Mouse (Mus musculus) MEL (cell line): Measurements from ENCODE around the gene Gm29094.
"Not testable (repeated sequence)": the region's sequence is repeated elsewhere in the genome, so short reads cannot be mapped to it uniquely, and the experiment has no call there.

Experiments
- CHD2 ChIP-seq: IDR thresholded peaks from 2 replicates; pipeline ENCODE4 v1.6.1; 2011; ENCODE audit warnings: low read length, improper control_type of control experiment
- CTCF ChIP-seq, 3 experiments: IDR thresholded peaks in 2 of 3; conservative IDR thresholded peaks in 1 of 3; 2 replicates each; pipeline ENCODE4 v1.5.1; 2011 to 2012; ENCODE audit warnings: low read length in 3 of 3, low read depth in 2 of 3, mild to moderate bottlenecking in 2 of 3, improper control_type of control experiment in 1 of 3, inconsistent platforms in 1 of 3, mixed read lengths in 1 of 3, moderate library complexity in 1 of 3; ENCODE audit not compliant: control insufficient read depth in 1 of 3, insufficient read depth in 1 of 3, poor library complexity in 1 of 3, severe bottlenecking in 1 of 3
- E2F4 ChIP-seq: IDR thresholded peaks from 2 replicates; pipeline ENCODE4 v1.6.1; 2011; ENCODE audit warnings: low read depth, low read length, improper control_type of control experiment, borderline replicate concordance
- EP300 ChIP-seq, 2 experiments: IDR thresholded peaks; 2 replicates each; pipeline ENCODE4 v1.6.1; 2011; ENCODE audit warnings: improper control_type of control experiment in 2 of 2, low read length in 2 of 2, low read depth in 1 of 2, mild to moderate bottlenecking in 1 of 2
- JUND ChIP-seq: IDR thresholded peaks from 2 replicates; pipeline ENCODE4 v1.6.1; 2011; ENCODE audit warnings: low read depth, mild to moderate bottlenecking, improper control_type of control experiment, low read length
- NELFE ChIP-seq: IDR thresholded peaks from 2 replicates; pipeline ENCODE4 v1.6.1; 2011; ENCODE audit warnings: low read depth, low read length, improper control_type of control experiment
- NRF1 ChIP-seq: IDR thresholded peaks from 2 replicates; pipeline ENCODE4 v1.6.1; 2014; ENCODE audit warnings: low read depth, mild to moderate bottlenecking, inconsistent platforms, low read length, improper control_type of control experiment, moderate library complexity; ENCODE audit not compliant: poor library complexity, insufficient read depth, severe bottlenecking
- POLR2A ChIP-seq, 2 experiments: IDR thresholded peaks; 2 replicates each; pipeline ENCODE4 v1.6.1; 2011 to 2012; ENCODE audit warnings: low read length in 2 of 2, mild to moderate bottlenecking in 2 of 2, control low read depth in 1 of 2, improper control_type of control experiment in 1 of 2, low read depth in 1 of 2, moderate library complexity in 1 of 2; ENCODE audit not compliant: control insufficient read depth in 1 of 2, insufficient read depth in 1 of 2, poor library complexity in 1 of 2
- TCF12 ChIP-seq: IDR thresholded peaks from 2 replicates; pipeline ENCODE4 v1.6.1; 2014; ENCODE audit warnings: low read depth, mild to moderate bottlenecking, inconsistent platforms, low read length, improper control_type of control experiment, moderate library complexity
- USF1 ChIP-seq: IDR thresholded peaks from 2 replicates; pipeline ENCODE4 v1.6.1; 2014; ENCODE audit warnings: low read depth, mild to moderate bottlenecking, inconsistent platforms, low read length, improper control_type of control experiment, moderate library complexity
- USF2 ChIP-seq, 2 experiments: IDR thresholded peaks; 2 replicates each; pipeline ENCODE4 v1.6.1; 2011 to 2012; ENCODE audit warnings: improper control_type of control experiment in 2 of 2, low read length in 2 of 2, borderline replicate concordance in 1 of 2, inconsistent platforms in 1 of 2, low read depth in 1 of 2, mild to moderate bottlenecking in 1 of 2; ENCODE audit not compliant: insufficient read depth in 1 of 2
- ZC3H11A ChIP-seq: IDR thresholded peaks from 2 replicates; pipeline ENCODE4 v1.6.1; 2012; ENCODE audit warnings: low read depth, mild to moderate bottlenecking, inconsistent platforms, low read length, improper control_type of control experiment
- ZMIZ1 ChIP-seq: IDR thresholded peaks from 2 replicates; pipeline ENCODE4 v1.6.1; 2012; ENCODE audit warnings: low read depth, mild to moderate bottlenecking, inconsistent platforms, low read length, improper control_type of control experiment, moderate library complexity

DNA sequence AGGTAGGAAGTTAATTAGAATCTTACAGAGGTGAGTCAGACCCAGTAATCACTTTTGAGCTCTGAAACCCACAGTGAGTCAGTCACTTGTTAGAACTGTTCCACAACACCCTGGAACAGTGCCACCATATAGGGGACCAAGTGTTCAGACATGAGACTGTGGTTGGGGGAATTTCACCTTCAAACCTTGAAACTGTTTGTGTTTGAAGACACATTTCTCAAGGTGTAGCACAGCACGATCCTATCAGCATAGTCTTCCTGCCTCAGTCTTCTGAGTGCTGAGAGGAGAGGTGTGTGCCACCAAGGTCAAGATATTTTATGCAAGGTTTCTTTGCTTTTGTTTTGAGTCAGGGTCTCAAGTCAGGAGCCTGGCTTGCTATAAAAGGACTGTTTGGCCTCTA, 9.8 kb downstream of the Gm29094 start:
- not testable (repeated sequence) for TF ChIP-seq TCF12; EP300 (IDR thresholded peaks at IDR 0.05; ENCODE audit: low read depth in 1 of 2, low read length in 2 of 2); CTCF (IDR thresholded peaks at IDR 0.05 in 2 of 3, conservative IDR thresholded peaks at IDR 0.05 in 1 of 3; ENCODE audit: control insufficient read depth in 1 of 3, insufficient read depth in 1 of 3, low read depth in 2 of 3, low read length in 3 of 3, poor library complexity in 1 of 3, severe bottlenecking in 1 of 3); ZMIZ1; USF1; E2F4; POLR2A (IDR thresholded peaks at IDR 0.05; ENCODE audit: control insufficient read depth in 1 of 2, insufficient read depth in 1 of 2, low read depth in 1 of 2, low read length in 2 of 2, poor library complexity in 1 of 2); NRF1; JUND; CHD2; USF2 (IDR thresholded peaks at IDR 0.05; ENCODE audit: borderline replicate concordance in 1 of 2, insufficient read depth in 1 of 2, low read depth in 1 of 2, low read length in 2 of 2); NELFE; ZC3H11A
